Mouse (Mus musculus): Measurements from ENCODE around the gene Armcx5. TPM values are rescaled to one million over a fixed set of nuclear protein-coding genes. Genes with fewer than 3 reads are reported as not detected.
"Not testable (repeated sequence)": the region's sequence is repeated elsewhere in the genome, so short reads cannot be mapped to it uniquely, and the experiment has no call there.

Armcx5 gene
- polyA plus RNA-seq, 1 experiment from 2014 or later = 9.1 TPM

DNA sequence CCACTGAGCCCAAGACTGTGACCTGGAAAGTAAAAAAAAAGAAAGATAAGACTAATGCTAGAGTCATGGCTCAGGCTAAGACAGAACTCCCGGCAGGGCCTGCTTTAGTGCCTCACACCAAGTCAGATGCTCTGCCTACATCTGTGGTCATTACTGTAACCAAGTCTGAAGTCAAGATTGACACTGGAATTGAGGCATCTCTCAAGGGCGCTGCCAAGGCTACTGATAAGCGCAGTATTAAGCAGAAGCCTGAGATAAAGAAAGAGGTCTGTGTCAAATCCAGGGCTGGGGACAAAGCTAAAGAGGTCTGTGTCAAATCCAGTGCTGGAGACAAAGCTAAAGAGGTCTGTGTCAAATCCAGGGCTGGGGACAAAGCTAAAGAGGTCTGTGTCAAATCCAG, 2.8 kb downstream of the Armcx5 start:
- not testable (repeated sequence) for H3K4me1 ChIP-seq (replicated peaks; ENCODE audit: control insufficient read depth, insufficient read depth, low read length); H3K4me3 ChIP-seq (ENCODE audit: low read depth, low read length); DNase-seq (ENCODE audit: low spot score); H3K27ac ChIP-seq (ENCODE audit: low read depth, low read length); H3K36me3 ChIP-seq (ENCODE audit: control insufficient read depth, insufficient read depth, low read length); H3K27me3 ChIP-seq (ENCODE audit: control insufficient read depth, insufficient read depth, low read length); H3K9me3 ChIP-seq (ENCODE audit: control insufficient read depth, low read length); ATAC-seq (ENCODE audit: low FRiP score); H3K4me2 ChIP-seq (replicated peaks; ENCODE audit: low read depth, low read length); H3K9ac ChIP-seq (ENCODE audit: low read depth, low read length)
- 98% methylated on average over 3 of the region's 3 CpGs for WGBS

DNA sequence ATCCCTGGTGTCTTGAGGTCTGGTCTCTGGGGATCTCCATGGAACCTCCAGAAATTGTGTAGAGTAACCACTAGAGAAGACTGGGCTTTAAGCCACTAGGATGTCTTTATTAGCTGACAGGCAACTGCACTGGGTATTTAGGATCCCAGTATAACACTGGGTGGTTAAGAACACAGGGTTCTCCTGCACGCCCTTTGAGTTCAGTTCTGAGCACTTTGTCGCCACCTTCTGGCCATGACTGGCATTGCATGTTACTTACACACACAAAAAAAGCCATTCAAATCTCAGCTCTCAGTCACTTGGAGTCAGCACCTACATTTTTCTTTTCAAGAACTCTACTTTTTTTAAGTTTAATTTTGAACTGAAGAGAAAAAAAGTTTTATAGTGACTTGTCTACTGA, 10.3 kb downstream of the Armcx5 start:
- Histone ChIP-seq H3K36me3 (ENCODE audit: control insufficient read depth, insufficient read depth, low read length) (no peaks in the 10 kb centered on the region), H3K27ac (ENCODE audit: low read depth, low read length) (no peak overlapping the region), H3K9me3 (ENCODE audit: control insufficient read depth, low read length) (no peaks in the 10 kb centered on the region), H3K27me3 (ENCODE audit: control insufficient read depth, insufficient read depth, low read length) (no peaks in the 10 kb centered on the region), H3K9ac (ENCODE audit: low read depth, low read length) (no peak overlapping the region), H3K4me3 (ENCODE audit: low read depth, low read length) (no peak overlapping the region), H3K4me2 (replicated peaks; ENCODE audit: low read depth, low read length) (no peak overlapping the region), H3K4me1 (replicated peaks; ENCODE audit: control insufficient read depth, insufficient read depth, low read length) (no peaks in the 10 kb centered on the region)
- 3% methylated on average over 2 of the region's 2 CpGs for WGBS
- 0 out of 2 replicates have a peak, but pooled peaks have one; percentile 30 for ATAC-seq (ENCODE audit: low FRiP score)
- DNase-seq (ENCODE audit: low spot score) = peak; percentile 83

DNA sequence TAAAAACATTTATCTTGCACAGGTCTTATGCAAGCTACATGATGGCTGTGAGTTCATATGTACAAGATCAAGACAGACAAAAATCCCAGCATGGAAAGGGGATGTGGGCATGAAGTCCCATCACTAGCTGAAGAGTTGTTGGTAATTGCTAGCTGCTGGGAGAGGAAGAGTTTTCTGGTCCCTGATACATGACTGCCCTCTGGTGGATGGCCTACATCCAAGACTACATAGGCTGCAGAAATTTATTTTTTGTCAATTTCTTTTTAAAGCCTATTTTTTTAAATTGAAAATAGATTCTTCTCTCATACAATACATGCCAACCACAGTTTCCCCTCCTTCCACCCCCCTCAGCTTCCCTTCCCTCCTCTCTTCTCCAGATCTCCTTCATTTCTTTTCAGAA, 19.2 kb downstream of the Armcx5 start:
- Histone ChIP-seq H3K9ac (ENCODE audit: low read depth, low read length) (no peak overlapping the region), H3K4me1 (replicated peaks; ENCODE audit: control insufficient read depth, insufficient read depth, low read length) (no peaks in the 10 kb centered on the region), H3K9me3 (ENCODE audit: control insufficient read depth, low read length) (no peaks in the 10 kb centered on the region), H3K4me3 (ENCODE audit: low read depth, low read length) (no peak overlapping the region), H3K4me2 (replicated peaks; ENCODE audit: low read depth, low read length) (no peak overlapping the region), H3K36me3 (ENCODE audit: control insufficient read depth, insufficient read depth, low read length) (no peaks in the 10 kb centered on the region), H3K27ac (ENCODE audit: low read depth, low read length) (no peak overlapping the region), H3K27me3 (ENCODE audit: control insufficient read depth, insufficient read depth, low read length) (peaks cover 2% of the 10 kb centered on the region; the same call in 1 of the 2 replicates)
- DNase-seq (ENCODE audit: low spot score) (peak; percentile 31), ATAC-seq (ENCODE audit: low FRiP score) (no peak)

DNA sequence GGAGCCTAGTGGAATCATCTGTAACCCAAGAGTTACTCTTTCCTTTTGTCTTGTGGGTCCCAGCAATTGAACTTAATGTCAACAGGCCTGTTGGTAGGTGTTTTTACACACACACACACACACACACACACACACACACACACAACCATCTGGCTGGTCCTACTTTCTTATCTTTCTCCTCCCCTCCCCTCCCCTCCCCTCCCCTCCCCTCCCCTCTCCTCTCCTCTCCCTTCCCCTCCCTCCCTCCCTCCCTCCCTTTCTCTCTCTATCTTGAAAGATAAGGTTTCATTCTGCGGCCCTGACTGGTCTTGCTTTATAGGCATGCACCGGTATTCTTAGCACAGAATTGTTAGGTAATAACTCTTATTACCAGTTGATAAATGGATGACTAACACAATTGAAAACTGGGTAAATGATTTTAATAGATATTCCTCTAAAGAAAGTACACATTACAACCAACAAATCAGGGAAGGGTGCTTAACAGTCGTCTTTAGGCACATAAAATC, 25.6 kb downstream of the Armcx5 start:
- DNase-seq (ENCODE audit: low spot score) (no peak), ATAC-seq (ENCODE audit: low FRiP score) (no peak)
- Histone ChIP-seq H3K4me1 (replicated peaks; ENCODE audit: control insufficient read depth, insufficient read depth, low read length) (no peaks in the 10 kb centered on the region), H3K36me3 (ENCODE audit: control insufficient read depth, insufficient read depth, low read length) (no peaks in the 10 kb centered on the region), H3K4me3 (ENCODE audit: low read depth, low read length) (no peak overlapping the region), H3K9me3 (ENCODE audit: control insufficient read depth, low read length) (no peaks in the 10 kb centered on the region), H3K27me3 (ENCODE audit: control insufficient read depth, insufficient read depth, low read length) (no peaks in the 10 kb centered on the region), H3K4me2 (replicated peaks; ENCODE audit: low read depth, low read length) (no peak overlapping the region), H3K27ac (ENCODE audit: low read depth, low read length) (no peak overlapping the region), H3K9ac (ENCODE audit: low read depth, low read length) (no peak overlapping the region)
- WGBS = 78% methylated on average over 2 of the region's 3 CpGs

DNA sequence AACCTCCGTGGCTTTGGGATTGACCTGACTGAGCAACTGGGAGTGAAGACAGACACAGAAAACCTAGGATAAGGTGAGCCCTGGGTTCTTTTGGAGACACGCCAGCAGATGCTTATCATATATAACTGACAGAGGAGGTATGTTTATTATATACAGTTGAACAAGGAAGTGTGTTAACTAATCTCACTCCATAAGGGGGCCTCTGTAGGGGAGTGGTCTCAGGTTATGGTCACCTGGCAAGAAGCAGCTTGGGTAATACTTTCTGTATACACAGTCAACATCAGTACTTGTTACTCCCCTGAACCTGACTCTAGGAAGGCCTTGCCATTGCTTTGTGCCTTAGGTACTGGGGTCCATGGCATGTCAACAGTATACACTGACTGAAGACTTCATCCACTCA, 26.0 kb downstream of the Armcx5 start:
- Histone ChIP-seq H3K36me3 (ENCODE audit: control insufficient read depth, insufficient read depth, low read length) (no peaks in the 10 kb centered on the region), H3K4me1 (replicated peaks; ENCODE audit: control insufficient read depth, insufficient read depth, low read length) (no peaks in the 10 kb centered on the region), H3K27ac (ENCODE audit: low read depth, low read length) (no peak overlapping the region), H3K4me2 (replicated peaks; ENCODE audit: low read depth, low read length) (no peak overlapping the region), H3K4me3 (ENCODE audit: low read depth, low read length) (no peak overlapping the region), H3K9ac (ENCODE audit: low read depth, low read length) (no peak overlapping the region), H3K27me3 (ENCODE audit: control insufficient read depth, insufficient read depth, low read length) (no peaks in the 10 kb centered on the region), H3K9me3 (ENCODE audit: control insufficient read depth, low read length) (no peaks in the 10 kb centered on the region)
- ATAC-seq (ENCODE audit: low FRiP score) (no peak), DNase-seq (ENCODE audit: low spot score) (no peak)
- 93% methylated on average over 2 of the region's 2 CpGs for WGBS

DNA sequence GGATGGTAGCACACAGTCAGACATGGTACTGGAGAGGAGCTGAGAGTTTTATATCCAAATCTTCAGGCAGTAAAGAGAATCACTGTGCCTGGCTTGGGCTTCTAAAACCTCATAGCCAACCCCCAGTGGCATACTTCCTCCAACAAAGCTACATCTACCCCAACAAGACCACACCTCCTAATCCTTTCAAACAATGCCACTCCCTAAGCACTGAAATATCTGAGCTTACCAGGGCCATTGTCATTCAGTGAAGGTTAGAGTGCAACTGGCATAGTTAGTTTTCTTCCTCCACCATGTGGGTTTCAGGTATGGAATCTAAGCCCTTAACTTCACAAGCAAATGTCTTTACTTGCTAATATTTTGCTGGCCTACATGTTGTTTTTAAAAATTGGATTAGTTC, 49.0 kb downstream of the Armcx5 start:
- no peak for DNase-seq (ENCODE audit: low spot score)
- no peak overlapping the region for H3K9ac ChIP-seq (ENCODE audit: low read depth, low read length)
- no peak overlapping the region for H3K4me3 ChIP-seq (ENCODE audit: low read depth, low read length)
- H3K9me3 ChIP-seq (ENCODE audit: control insufficient read depth, low read length) = no peaks in the 10 kb centered on the region
- no peaks in the 10 kb centered on the region for H3K4me1 ChIP-seq (replicated peaks; ENCODE audit: control insufficient read depth, insufficient read depth, low read length)
- ATAC-seq (ENCODE audit: low FRiP score) = no peak
- no peaks in the 10 kb centered on the region for H3K36me3 ChIP-seq (ENCODE audit: control insufficient read depth, insufficient read depth, low read length)
- no peak overlapping the region for H3K4me2 ChIP-seq (replicated peaks; ENCODE audit: low read depth, low read length)
- no peaks in the 10 kb centered on the region for H3K27me3 ChIP-seq (ENCODE audit: control insufficient read depth, insufficient read depth, low read length)
- no peak overlapping the region for H3K27ac ChIP-seq (ENCODE audit: low read depth, low read length)

DNA sequence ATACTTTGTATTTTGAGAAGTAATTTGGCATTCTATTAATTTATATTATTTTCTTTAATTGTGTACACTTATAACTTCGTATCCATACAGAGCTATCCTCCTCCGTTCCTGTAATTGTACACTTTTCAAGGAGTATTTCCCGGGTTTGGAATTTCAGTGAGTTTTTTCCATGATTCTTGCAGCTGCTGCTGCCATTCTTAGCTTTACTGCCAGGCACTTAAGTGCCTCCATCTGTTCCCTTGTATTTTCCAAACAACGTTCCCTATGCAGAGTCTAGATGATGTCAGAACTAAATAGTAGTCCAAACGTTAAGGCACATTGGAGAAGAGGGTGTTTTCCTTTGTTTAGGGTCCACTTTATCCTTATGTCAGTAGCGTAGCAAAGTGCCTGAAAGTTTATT, 49.8 kb downstream of the Armcx5 start:
- Histone ChIP-seq H3K36me3 (ENCODE audit: control insufficient read depth, insufficient read depth, low read length) (no peaks in the 10 kb centered on the region), H3K27me3 (ENCODE audit: control insufficient read depth, insufficient read depth, low read length) (no peaks in the 10 kb centered on the region), H3K27ac (ENCODE audit: low read depth, low read length) (no peak overlapping the region), H3K4me1 (replicated peaks; ENCODE audit: control insufficient read depth, insufficient read depth, low read length) (no peaks in the 10 kb centered on the region), H3K9ac (ENCODE audit: low read depth, low read length) (no peak overlapping the region), H3K4me2 (replicated peaks; ENCODE audit: low read depth, low read length) (no peak overlapping the region), H3K4me3 (ENCODE audit: low read depth, low read length) (no peak overlapping the region), H3K9me3 (ENCODE audit: control insufficient read depth, low read length) (no peaks in the 10 kb centered on the region)
- 83% methylated on average over 6 of the region's 6 CpGs for WGBS
- ATAC-seq (ENCODE audit: low FRiP score) = no peak
- no peak for DNase-seq (ENCODE audit: low spot score)

DNA sequence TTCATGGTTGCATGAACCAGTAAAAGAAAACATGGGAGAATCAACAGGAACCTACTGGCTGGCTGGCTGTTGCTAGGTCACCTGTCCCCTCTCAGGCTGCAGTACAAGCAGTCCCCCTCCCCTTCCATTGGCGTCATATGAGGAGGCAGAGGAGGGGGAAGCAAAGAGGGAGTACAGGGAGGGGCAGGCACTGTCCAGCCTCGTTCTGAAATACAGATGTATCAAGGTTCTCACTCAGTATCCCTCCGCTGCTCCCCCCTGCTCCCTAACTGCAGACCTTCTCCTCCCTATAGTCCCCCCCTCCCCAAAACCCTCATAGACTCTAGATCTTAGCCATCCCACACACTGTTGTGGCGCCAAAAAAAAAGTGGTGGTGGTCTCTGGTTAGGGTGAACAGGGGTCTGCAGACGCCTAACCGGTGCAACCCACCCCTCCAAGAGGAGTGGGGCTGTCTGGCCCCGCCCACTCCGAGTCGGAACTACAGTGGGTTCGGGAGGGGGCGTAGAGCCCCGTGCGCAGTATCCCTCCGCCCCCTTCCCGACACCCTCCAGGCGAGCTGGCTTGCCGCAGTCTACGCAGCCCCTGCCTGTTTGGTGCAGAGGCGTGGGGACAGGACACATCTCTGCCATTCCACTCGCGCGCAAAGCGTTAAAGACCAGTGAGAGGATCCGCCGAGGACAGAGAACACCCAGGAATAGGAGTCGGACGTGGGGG, 53.2 kb downstream of the Armcx5 start:
- DNase-seq (ENCODE audit: low spot score) (peak; percentile 60), ATAC-seq (ENCODE audit: low FRiP score) (peak; percentile 94)
- peak overlapping the region; percentile 63 for H3K4me2 ChIP-seq (replicated peaks; ENCODE audit: low read depth, low read length)
- 23% methylated on average over 20 of the region's 27 CpGs for WGBS
- H3K27me3 ChIP-seq (ENCODE audit: control insufficient read depth, insufficient read depth, low read length); H3K36me3 ChIP-seq (ENCODE audit: control insufficient read depth, insufficient read depth, low read length); H3K27ac ChIP-seq (ENCODE audit: low read depth, low read length); H3K9me3 ChIP-seq (ENCODE audit: control insufficient read depth, low read length); H3K4me1 ChIP-seq (replicated peaks; ENCODE audit: control insufficient read depth, insufficient read depth, low read length): not testable (repeated sequence)
- peak overlapping the region; percentile 62 for H3K9ac ChIP-seq (ENCODE audit: low read depth, low read length)
- peak overlapping the region; percentile 53 for H3K4me3 ChIP-seq (ENCODE audit: low read depth, low read length)

Measured in hindbrain, embryonic 11.5 days (tissue).